Mouse (Mus musculus) gastrocnemius, postnatal 25 days (tissue): ENCODE data around the gene Phf21a. TPM values are rescaled to one million over a fixed set of nuclear protein-coding genes. Genes with fewer than 3 reads are reported as not detected.

Experiments
- DNase-seq: peaks from one replicate; pipeline ENCODE4 v3.0.0; 2022
- microRNA-seq, 2 experiments: library from miRNA; unstranded; fragments of <30 nt; microRNA quantifications; one replicate each; pipeline ENCODE4 v1.2.0; 2021; ENCODE audit warnings: borderline replicate concordance in 2 of 2
- total RNA-seq, 2 experiments: library from RNA; stranded (reverse); gene quantifications; 1 replicate in 1 of 2; 2 replicates in 1 of 2; pipeline ENCODE4 v1.2.3; 2021

Phf21a gene
- total RNA-seq, 2 experiments from 2014 or later, result 20.2 to 21.1 TPM

- DNase-seq, result no peak
Measured at GRCm38 (mm10) chr2:92402591-92403326, 309.8 kb downstream of the Phf21a start.

- DNase-seq, result no peak
Measured at GRCm38 (mm10) chr2:92403776-92404319, 310.9 kb downstream of the Phf21a start.

GRCm38 (mm10) chr2:92404737-92405136 is 311.8 kb downstream of the Phf21a start:
- DNase-seq, result no peak

- DNase-seq, result no peak
Measured at GRCm38 (mm10) chr2:92405687-92406086, 312.8 kb downstream of the Phf21a start.

GRCm38 (mm10) chr2:92408309-92409045 is 315.6 kb downstream of the Phf21a start:
- no peak for DNase-seq

- DNase-seq, result no peak
Measured at GRCm38 (mm10) chr2:92411705-92412104, 318.8 kb downstream of the Phf21a start.

Small RNA genes lying within 50 kb of the gene (microRNA-seq; reads per million reads assigned to microRNA genes)
- 2.2 to 10.1 reads per million in 2 experiments for gene Mir1955
- 0 reads per million in 2 experiments for gene Mir7000

Other genes starting within 250 kb of the Phf21a start
- not detected for gene Chrm4, start 165.9 kb upstream of the Phf21a start, total RNA-seq
- gene Mdk, start 160.8 kb upstream of the Phf21a start, total RNA-seq, result 1 to 10 TPM; 3.3 to 3.4 TPM
- not detected for gene Gm9821, start 147.4 kb upstream of the Phf21a start, total RNA-seq
- 10 to 100 TPM; 32.3 to 34.8 TPM for gene Dgkz, start 117.3 kb upstream of the Phf21a start, total RNA-seq
- gene Creb3l1, start 68.6 kb upstream of the Phf21a start, total RNA-seq, result 10 to 100 TPM in 1 of 2 experiments, 1 to 10 TPM in 1; 8.0 to 10.3 TPM